Comparison of ENCODE assay signal across 25 mouse cellular contexts in genomic region chr13:64076074-64076473, GRCm38 (mm10). TPM values are rescaled to one million over a fixed set of nuclear protein-coding genes. Genes with fewer than 3 reads are reported as not detected.
"Had no signal": no experiment of that assay in that cellular context is flagged by ENCODE, and none has a peak within 500 bp of the region (broad histone marks: within the 10 kb centered on the region; RNA-seq: fewer than 3 reads in every experiment).

No protein-coding gene starts in this region.

- H3K4me2 ChIP-seq: lung, embryonic 14.5 days; midbrain, embryonic 12.5 days; neural tube, embryonic 13.5 days; neural tube, embryonic 15.5 days; stomach, embryonic 15.5 days had no signal

- H3K36me3 ChIP-seq: midbrain, embryonic 12.5 days; neural tube, embryonic 13.5 days; neural tube, embryonic 15.5 days; stomach, embryonic 15.5 days had no signal

- ATAC-seq: midbrain, embryonic 16.5 days had no signal

- H3K9me3 ChIP-seq: megakaryocyte, embryonic 14.5 days; midbrain, embryonic 12.5 days; neural tube, embryonic 13.5 days; neural tube, embryonic 15.5 days; stomach, embryonic 15.5 days had no signal

- H3K4me3 ChIP-seq: megakaryocyte, embryonic 14.5 days; midbrain, embryonic 12.5 days; myocyte; neural tube, embryonic 13.5 days; neural tube, embryonic 15.5 days; stomach, embryonic 15.5 days had no signal

- H3K27ac ChIP-seq: liver, embryonic 14.5 days; macrophage; midbrain, embryonic 12.5 days; neural tube, embryonic 13.5 days; neural tube, embryonic 15.5 days; stomach, embryonic 15.5 days; stomach, postnatal 0 days had no signal

- H3K27me3 ChIP-seq: midbrain, embryonic 12.5 days; neural tube, embryonic 13.5 days; neural tube, embryonic 15.5 days; stomach, embryonic 15.5 days had no signal

- H3K9ac ChIP-seq: liver, embryonic 14.5 days; lung, embryonic 14.5 days; midbrain, embryonic 12.5 days; neural tube, embryonic 13.5 days; neural tube, embryonic 15.5 days; stomach, embryonic 15.5 days had no signal

- DNase-seq: lung, adult 18-20 months; lung, embryonic 14.5 days; lung, postnatal 10 days; midbrain, embryonic 14.5 days; right cerebral cortex, postnatal 14 days; right cerebral cortex, postnatal 4 days; spleen, adult 18-20 months; thymus, adult 2 months; thymus, postnatal 25 days; thymus, postnatal 4 days had no signal

RNA-seq across cellular contexts. Expression of gene Hsd17b3, which starts 13.0 kb away (rescaled TPM):
- total RNA-seq: megakaryocyte progenitor cell, adult 5-6 weeks had no signal
- polyA plus RNA-seq: liver, embryonic 14.5 days; liver, embryonic 16.5 days; lung, embryonic 14.5 days; lung, embryonic 16.5 days; macrophage; midbrain, embryonic 12.5 days; midbrain, embryonic 14.5 days; midbrain, embryonic 16.5 days; myocyte; neural tube, embryonic 11.5 days; neural tube, embryonic 13.5 days; neural tube, embryonic 15.5 days; small intestine, adult 2 months; stomach, embryonic 15.5 days; stomach, postnatal 0 days had no signal
